Mouse (Mus musculus) thymus, adult 2 months (tissue): ENCODE measurements around the gene Lsamp.

ENCODE experiments used
- CTCF ChIP-seq: fragments of 200-500 bp; IDR thresholded peaks from 2 replicates; pipeline ENCODE4 v1.5.1; 2012; ENCODE audit warnings: mild to moderate bottlenecking, control low read depth, low read length, moderate library complexity, borderline replicate concordance; ENCODE audit not compliant: control insufficient read depth, poor library complexity, insufficient read depth; ENCODE audit errors: extremely low read depth
- POLR2A ChIP-seq: fragments of 200-500 bp; IDR thresholded peaks from 2 replicates; pipeline ENCODE4 v1.6.1; 2012; ENCODE audit warnings: mild to moderate bottlenecking, low read length, control low read depth, moderate library complexity; ENCODE audit not compliant: control insufficient read depth, poor library complexity, insufficient read depth; ENCODE audit errors: extremely low read depth

DNA sequence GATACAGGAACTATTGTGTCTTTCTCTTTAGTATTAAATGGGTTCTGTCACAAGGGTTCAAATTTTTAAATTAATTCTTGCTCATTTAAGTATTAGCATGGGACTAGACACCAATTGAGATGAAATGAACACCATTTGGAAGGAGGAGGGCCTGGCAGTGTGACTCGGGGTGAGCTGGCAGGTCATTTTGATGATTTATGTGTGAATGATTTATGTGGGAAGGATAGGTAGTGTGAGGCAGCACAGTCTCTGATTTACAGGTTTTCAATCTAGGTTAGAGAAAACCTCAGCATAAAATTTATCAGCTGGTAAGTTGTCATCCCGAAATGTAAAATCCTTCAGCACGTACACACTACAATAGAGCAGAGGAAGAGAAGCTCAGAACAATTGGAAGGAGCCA, 729.6 kb downstream of the Lsamp start:
- no peak for TF ChIP-seq CTCF
- no peak for TF ChIP-seq POLR2A
